In genomic region chrX:94365381-94365925, GRCm38 (mm10) we compare ENCODE assay signal across 9 mouse cellular contexts. TPM values are rescaled to one million over a fixed set of nuclear protein-coding genes. Genes with fewer than 3 reads are reported as not detected.
DNase-seq lines count a peak whose midpoint lies in the region; ATAC-seq lines count a peak whose summit lies in the region.
"Had no signal": no experiment of that assay in that cellular context is flagged by ENCODE, and none has a peak within 500 bp of the region (broad histone marks: within the 10 kb centered on the region; RNA-seq: fewer than 3 reads in every experiment).

No protein-coding gene starts in this region.

- no peaks in the 10 kb centered on the region for H3K9me3 ChIP-seq in heart, embryonic 13.5 days
- H3K9me3 ChIP-seq in hindbrain, embryonic 11.5 days (ENCODE audit: control insufficient read depth, low read length) = no peaks in the 10 kb centered on the region
- no peaks in the 10 kb centered on the region for H3K9me3 ChIP-seq in midbrain, embryonic 11.5 days (ENCODE audit: control insufficient read depth, low read length)

- no peak overlapping the region for H3K27ac ChIP-seq in heart, embryonic 13.5 days (replicated peaks)
- H3K27ac ChIP-seq in hindbrain, embryonic 11.5 days (ENCODE audit: low read depth, low read length) = no peak overlapping the region
- no peak overlapping the region for H3K27ac ChIP-seq in midbrain, embryonic 11.5 days (ENCODE audit: low read depth, low read length)

- 18% methylated on average over 14 of the region's 14 CpGs for WGBS in heart, embryonic 13.5 days
- WGBS in hindbrain, embryonic 11.5 days = 29% methylated on average over 14 of the region's 14 CpGs
- WGBS in midbrain, embryonic 11.5 days = 23% methylated on average over 14 of the region's 14 CpGs

- no peaks in the 10 kb centered on the region for H3K36me3 ChIP-seq in heart, embryonic 13.5 days
- no peaks in the 10 kb centered on the region for H3K36me3 ChIP-seq in hindbrain, embryonic 11.5 days (ENCODE audit: control insufficient read depth, insufficient read depth, low read length)
- H3K36me3 ChIP-seq in midbrain, embryonic 11.5 days (ENCODE audit: control insufficient read depth, insufficient read depth, low read length) = no peaks in the 10 kb centered on the region

- peak overlapping the region; percentile 40 for H3K4me3 ChIP-seq in heart, embryonic 13.5 days
- H3K4me3 ChIP-seq in hindbrain, embryonic 11.5 days (ENCODE audit: low read depth, low read length) = no peak overlapping the region
- H3K4me3 ChIP-seq in midbrain, embryonic 11.5 days (ENCODE audit: low read depth, low read length) = no peak overlapping the region; the same call in 1 of the 2 replicates

- ATAC-seq in heart, embryonic 13.5 days (ENCODE audit: extremely low read depth, insufficient number of reproducible peaks, low FRiP score, low TSS enrichment) = no peak
- no peak for ATAC-seq in hindbrain, embryonic 11.5 days (ENCODE audit: low FRiP score)
- ATAC-seq in midbrain, embryonic 11.5 days (ENCODE audit: low FRiP score) = no peak
- ATAC-seq in megakaryocyte-erythroid progenitor cell, adult 5-6 weeks (replicated peaks; ENCODE audit: low FRiP score, low TSS enrichment, poor library complexity, severe bottlenecking) = no peak
- ATAC-seq in activated CD4-positive, CD25-positive, alpha-beta regulatory T cell, adult 4 months = no peak

- H3K27me3 ChIP-seq in heart, embryonic 13.5 days (replicated peaks) = peaks cover 87% of the 10 kb centered on the region
- H3K27me3 ChIP-seq in hindbrain, embryonic 11.5 days (ENCODE audit: control insufficient read depth, insufficient read depth, low read length) = peaks cover 40% of the 10 kb centered on the region
- H3K27me3 ChIP-seq in midbrain, embryonic 11.5 days (ENCODE audit: control insufficient read depth, insufficient read depth, low read length) = peaks cover 42% of the 10 kb centered on the region

- no peak overlapping the region for H3K9ac ChIP-seq in heart, embryonic 13.5 days
- H3K9ac ChIP-seq in hindbrain, embryonic 11.5 days (ENCODE audit: low read depth, low read length) = no peak overlapping the region
- no peak overlapping the region for H3K9ac ChIP-seq in midbrain, embryonic 11.5 days (ENCODE audit: low read length)

- H3K4me2 ChIP-seq in heart, embryonic 13.5 days = peak overlapping the region; percentile 65
- H3K4me2 ChIP-seq in hindbrain, embryonic 11.5 days (replicated peaks; ENCODE audit: low read depth, low read length) = no peak overlapping the region
- peak overlapping the region; percentile 40 for H3K4me2 ChIP-seq in midbrain, embryonic 11.5 days

- no peak for DNase-seq in heart, postnatal 4 days
- DNase-seq in R1 (ENCODE audit: low read depth, low spot score) = peak; percentile 1
- DNase-seq in hindbrain, embryonic 11.5 days (ENCODE audit: low spot score) = peak; percentile 38
- DNase-seq in midbrain, embryonic 11.5 days (ENCODE audit: low spot score, missing footprints) = peak; percentile 92
- DNase-seq in urinary bladder, adult 18-20 months (ENCODE audit: low spot score in 2 of 2) = no peak

- H3K4me1 ChIP-seq in heart, embryonic 13.5 days = peaks cover 3% of the 10 kb centered on the region; the same call in 1 of the 2 replicates
- no peaks in the 10 kb centered on the region for H3K4me1 ChIP-seq in hindbrain, embryonic 11.5 days (replicated peaks; ENCODE audit: control insufficient read depth, insufficient read depth, low read length)
- H3K4me1 ChIP-seq in midbrain, embryonic 11.5 days (ENCODE audit: control insufficient read depth, insufficient read depth, low read length) = no peaks in the 10 kb centered on the region; the same call in 1 of the 2 replicates

RNA-seq across cellular contexts. Expression of gene Fam90a1b, which starts 1.1 kb away (rescaled TPM):
- polyA plus RNA-seq in heart, embryonic 13.5 days (2015; fragmentation: Nextera tagmentation; extraction: Ambion mirVana) = 0.11 TPM in 1 of 2 replicates, not detected in the other
- total RNA-seq in heart, postnatal 4 days (2021) = not detected
- 0.25 TPM in 1 of 2 replicates, not detected in the other for polyA plus RNA-seq in hindbrain, embryonic 11.5 days (2014; fragmentation: Nextera tagmentation; extraction: Ambion mirVana)
- polyA plus RNA-seq in midbrain, embryonic 11.5 days (2014; fragmentation: Nextera tagmentation; extraction: Ambion mirVana) = 0.18 TPM in 1 of 2 replicates, not detected in the other
- total RNA-seq in megakaryocyte-erythroid progenitor cell, adult 5-6 weeks (2014; fragmentation: Nextera tagmentation) = 0.31 TPM in 1 of 2 replicates, not detected in the other
- total RNA-seq in megakaryocyte-erythroid progenitor cell, adult 5-6 weeks (2017) = not detected in 2 replicates
- polyA plus RNA-seq in activated CD4-positive, CD25-positive, alpha-beta regulatory T cell, adult 4 months (2017; shearing (Covaris generic)) = not detected
- polyA plus RNA-seq: erythroblast, embryonic 14.5 days had no signal

RNA-seq across cellular contexts. Expression of gene Apoo, which starts 1.5 kb away (rescaled TPM):
- 179 and 192 TPM in 2 replicates for polyA plus RNA-seq in heart, embryonic 13.5 days (2015; fragmentation: Nextera tagmentation; extraction: Ambion mirVana)
- total RNA-seq in heart, postnatal 4 days (2021) = 100 to 1,000 TPM; 145 to 186 TPM
- polyA plus RNA-seq in hindbrain, embryonic 11.5 days (2014; fragmentation: Nextera tagmentation; extraction: Ambion mirVana) = 123 and 127 TPM in 2 replicates
- 111 and 119 TPM in 2 replicates for polyA plus RNA-seq in midbrain, embryonic 11.5 days (2014; fragmentation: Nextera tagmentation; extraction: Ambion mirVana)
- total RNA-seq in megakaryocyte-erythroid progenitor cell, adult 5-6 weeks (2014; fragmentation: Nextera tagmentation) = 26.4 and 35.8 TPM in 2 replicates
- 18.4 and 31.8 TPM in 2 replicates for total RNA-seq in megakaryocyte-erythroid progenitor cell, adult 5-6 weeks (2017)
- polyA plus RNA-seq in activated CD4-positive, CD25-positive, alpha-beta regulatory T cell, adult 4 months (2017; shearing (Covaris generic)) = 10 to 100 TPM; 18.5 to 22.4 TPM

Comparison
In these comparisons a context has a peak if more than half of its experiments do, and no peak if none do; other contexts are left out.
1. DNase-seq: peak in R1 (single experiment), hindbrain, embryonic 11.5 days (single experiment) and midbrain, embryonic 11.5 days (single experiment); none in heart, postnatal 4 days (single experiment) and urinary bladder, adult 18-20 months (0 of 2).